Mouse (Mus musculus) heart, embryonic 12.5 days (tissue): ENCODE measurements around the gene Palld. TPM values are rescaled to one million over a fixed set of nuclear protein-coding genes. Genes with fewer than 3 reads are reported as not detected.

Source experiments
- ATAC-seq: fragments of 200-750 bp; cut with Nextera tagmentation; 2 replicates; pipeline ENCODE4 v1.8.0; 2017; ENCODE audit warnings: moderate TSS enrichment, moderate library complexity; ENCODE audit not compliant: insufficient number of reproducible peaks, low FRiP score
- H3K27ac ChIP-seq: fragments of 300-500 bp; sonication (generic); 2 replicates; pipeline ENCODE4 v1.5.1; 2016; ENCODE audit warnings: mild to moderate bottlenecking, moderate library complexity; ENCODE audit not compliant: poor library complexity, severe bottlenecking
- H3K27me3 ChIP-seq: fragments of 300-500 bp; sonication (generic); replicated peaks from 2 replicates; pipeline ENCODE4 v1.6.1; 2016; ENCODE audit warnings: mild to moderate bottlenecking, moderate library complexity
- H3K36me3 ChIP-seq: fragments of 300-500 bp; sonication (generic); 2 replicates; pipeline ENCODE4 v1.6.1; 2016; ENCODE audit warnings: mild to moderate bottlenecking, moderate library complexity
- H3K4me1 ChIP-seq: fragments of 300-500 bp; sonication (generic); replicated peaks from 2 replicates; pipeline ENCODE4 v1.6.1; 2016; ENCODE audit warnings: mild to moderate bottlenecking
- H3K4me2 ChIP-seq: fragments of 300-500 bp; sonication (generic); 2 replicates; pipeline ENCODE4 v1.6.1; 2016; ENCODE audit warnings: mild to moderate bottlenecking, moderate library complexity
- H3K4me3 ChIP-seq: fragments of 300-500 bp; sonication (generic); 2 replicates; pipeline ENCODE4 v1.5.1; 2016; ENCODE audit warnings: mild to moderate bottlenecking
- H3K9ac ChIP-seq: fragments of 300-500 bp; sonication (generic); 2 replicates; pipeline ENCODE4 v1.6.1; 2016; ENCODE audit warnings: mild to moderate bottlenecking, moderate library complexity
- H3K9me3 ChIP-seq: fragments of 300-500 bp; sonication (generic); replicated peaks from 2 replicates; pipeline ENCODE4 v1.6.1; 2016; ENCODE audit warnings: mild to moderate bottlenecking, moderate library complexity
- WGBS: fragments of 180-500 bp; shearing (Covaris S2); methylation state at CpG from one replicate; pipeline ENCODE4 v1.1.7; 2016; 5-methylcytosine and 5-hydroxymethylcytosine counted together
- polyA plus RNA-seq: library from polyadenylated mRNA; unstranded; fragments of >200 nt; fragmentation: Nextera tagmentation; extraction: Ambion mirVana; gene quantifications from 2 replicates; pipeline ENCODE4 v1.2.1, GENCODE M21; 2016

Gene Palld
- polyA plus RNA-seq, 1 experiment from 2014 or later: 208 TPM

- no peaks in the 10 kb centered on the region for H3K27me3 ChIP-seq
- no peak overlapping the region for H3K27ac ChIP-seq
- H3K4me2 ChIP-seq: no peak overlapping the region
- 78% methylated on average over 8 of the region's 8 CpGs for WGBS
- no peaks in the 10 kb centered on the region for H3K9me3 ChIP-seq
- ATAC-seq: no peak
- H3K4me1 ChIP-seq: peaks cover 57% of the 10 kb centered on the region
- no peak overlapping the region for H3K4me3 ChIP-seq
- H3K36me3 ChIP-seq: peaks cover 5% of the 10 kb centered on the region; the same call in 1 of the 2 replicates
- H3K9ac ChIP-seq: no peak overlapping the region
These were observed 346.3 kb downstream of the Palld start for GRCm38 (mm10) chr8:61556219-61556618.

- Histone ChIP-seq H3K27ac (no peak overlapping the region), H3K4me1 (peaks cover 52% of the 10 kb centered on the region), H3K36me3 (peaks cover 6% of the 10 kb centered on the region), H3K27me3 (no peaks in the 10 kb centered on the region), H3K4me3 (no peak overlapping the region), H3K9ac (no peak overlapping the region), H3K9me3 (0 out of 2 replicates have a peak, but pooled peaks cover 1% of the 10 kb centered on the region), H3K4me2 (no peak overlapping the region)
- ATAC-seq: no peak
- WGBS: 53% methylated on average over 6 of the region's 6 CpGs
These were observed 347.1 kb downstream of the Palld start for GRCm38 (mm10) chr8:61555343-61555742.

GRCm38 (mm10) chr8:61552755-61553402, 349.6 kb downstream of the Palld start:
- WGBS: 90% methylated on average over 8 of the region's 8 CpGs
- Histone ChIP-seq H3K4me3 (no peak overlapping the region), H3K27ac (no peak overlapping the region), H3K9ac (no peak overlapping the region), H3K4me2 (no peak overlapping the region), H3K27me3 (no peaks in the 10 kb centered on the region), H3K9me3 (peaks cover 18% of the 10 kb centered on the region), H3K4me1 (peaks cover 32% of the 10 kb centered on the region), H3K36me3 (peaks cover 30% of the 10 kb centered on the region)
- ATAC-seq: no peak

- no peak overlapping the region for H3K4me2 ChIP-seq
- H3K4me1 ChIP-seq: peaks cover 29% of the 10 kb centered on the region
- peaks cover 35% of the 10 kb centered on the region for H3K36me3 ChIP-seq
- H3K9ac ChIP-seq: no peak overlapping the region
- H3K9me3 ChIP-seq: peaks cover 18% of the 10 kb centered on the region
- H3K27me3 ChIP-seq: no peaks in the 10 kb centered on the region
- no peak for ATAC-seq
- H3K4me3 ChIP-seq: no peak overlapping the region
- WGBS: 60% methylated on average over 6 of the region's 6 CpGs
- no peak overlapping the region for H3K27ac ChIP-seq
These were observed 350.3 kb downstream of the Palld start for GRCm38 (mm10) chr8:61552221-61552620.

- Histone ChIP-seq H3K9ac (no peak overlapping the region), H3K36me3 (peaks cover 53% of the 10 kb centered on the region), H3K27me3 (no peaks in the 10 kb centered on the region), H3K4me1 (peaks cover 13% of the 10 kb centered on the region), H3K27ac (no peak overlapping the region), H3K4me3 (no peak overlapping the region), H3K4me2 (no peak overlapping the region), H3K9me3 (peaks cover 18% of the 10 kb centered on the region)
- no peak; the same call in 1 of the 2 replicates for ATAC-seq
- 51% methylated on average over 27 of the region's 27 CpGs for WGBS
These were observed 352.3 kb downstream of the Palld start for GRCm38 (mm10) chr8:61550006-61550748.

GRCm38 (mm10) chr8:61549585-61549984, 352.9 kb downstream of the Palld start:
- ATAC-seq: no peak; the same call in 1 of the 2 replicates
- no peak overlapping the region for H3K27ac ChIP-seq
- peaks cover 18% of the 10 kb centered on the region for H3K9me3 ChIP-seq
- peaks cover 58% of the 10 kb centered on the region for H3K36me3 ChIP-seq
- H3K4me1 ChIP-seq: peaks cover 8% of the 10 kb centered on the region
- H3K9ac ChIP-seq: no peak overlapping the region
- no peak overlapping the region for H3K4me2 ChIP-seq
- 50% methylated on average over 41 of the region's 41 CpGs for WGBS
- H3K27me3 ChIP-seq: no peaks in the 10 kb centered on the region
- H3K4me3 ChIP-seq: no peak overlapping the region

GRCm38 (mm10) chr8:61539828-61540500, 362.5 kb downstream of the Palld start:
- ATAC-seq: no peak
- 52% methylated on average over 7 of the region's 7 CpGs for WGBS
- Histone ChIP-seq H3K9me3 (no peaks in the 10 kb centered on the region), H3K4me1 (peaks cover 6% of the 10 kb centered on the region), H3K4me2 (no peak overlapping the region), H3K36me3 (peaks cover 66% of the 10 kb centered on the region), H3K27ac (no peak overlapping the region), H3K4me3 (no peak overlapping the region), H3K27me3 (no peaks in the 10 kb centered on the region), H3K9ac (no peak overlapping the region)

- Histone ChIP-seq H3K4me2 (no peak overlapping the region), H3K4me3 (no peak overlapping the region), H3K9ac (no peak overlapping the region), H3K27ac (no peak overlapping the region), H3K36me3 (peaks cover 68% of the 10 kb centered on the region), H3K4me1 (peaks cover 14% of the 10 kb centered on the region), H3K27me3 (no peaks in the 10 kb centered on the region), H3K9me3 (no peaks in the 10 kb centered on the region)
- no peak for ATAC-seq
- whole genome bisulfite sequencing: 82% methylated on average over 5 of the region's 5 CpGs
These were observed 365.0 kb downstream of the Palld start for GRCm38 (mm10) chr8:61537471-61537870.

- H3K27me3 ChIP-seq: no peaks in the 10 kb centered on the region
- H3K4me3 ChIP-seq: no peak overlapping the region
- H3K27ac ChIP-seq: no peak overlapping the region
- H3K36me3 ChIP-seq: peaks cover 72% of the 10 kb centered on the region
- WGBS: 70% methylated on average over 11 of the region's 11 CpGs
- H3K9ac ChIP-seq: no peak overlapping the region
- peaks cover 14% of the 10 kb centered on the region for H3K4me1 ChIP-seq
- no peaks in the 10 kb centered on the region for H3K9me3 ChIP-seq
- no peak overlapping the region for H3K4me2 ChIP-seq
- no peak for ATAC-seq
These were observed 367.0 kb downstream of the Palld start for GRCm38 (mm10) chr8:61535472-61535871.

- no peaks in the 10 kb centered on the region for H3K27me3 ChIP-seq
- H3K27ac ChIP-seq: no peak overlapping the region
- peaks cover 85% of the 10 kb centered on the region for H3K36me3 ChIP-seq
- H3K9ac ChIP-seq: no peak overlapping the region
- ATAC-seq: no peak
- 42% methylated on average over 16 of the region's 16 CpGs for WGBS
- no peaks in the 10 kb centered on the region for H3K9me3 ChIP-seq
- no peak overlapping the region for H3K4me3 ChIP-seq
- H3K4me1 ChIP-seq: peaks cover 14% of the 10 kb centered on the region
- H3K4me2 ChIP-seq: no peak overlapping the region
These were observed 369.0 kb downstream of the Palld start for GRCm38 (mm10) chr8:61533356-61533926.

- ATAC-seq: no peak
- H3K36me3 ChIP-seq: peaks cover 85% of the 10 kb centered on the region
- peaks cover 14% of the 10 kb centered on the region for H3K4me1 ChIP-seq
- H3K27ac ChIP-seq: no peak overlapping the region
- no peaks in the 10 kb centered on the region for H3K9me3 ChIP-seq
- WGBS: 83% methylated on average over 5 of the region's 5 CpGs
- H3K27me3 ChIP-seq: no peaks in the 10 kb centered on the region
- H3K9ac ChIP-seq: no peak overlapping the region
- H3K4me3 ChIP-seq: no peak overlapping the region
- H3K4me2 ChIP-seq: no peak overlapping the region
These were observed 369.7 kb downstream of the Palld start for GRCm38 (mm10) chr8:61532831-61533230.
